Mouse (Mus musculus): ENCODE data around the gene Rabep1. TPM values are rescaled to one million over a fixed set of nuclear protein-coding genes. Genes with fewer than 3 reads are reported as not detected.

The Rabep1 gene
- 5.2 and 10.0 TPM in 2 replicates for total RNA-seq (2015; ENCODE audit: low replicate concordance)
- 10.8 and 19.2 TPM in 2 replicates for total RNA-seq (2017; ENCODE audit: low replicate concordance)

GRCm38 (mm10) chr11:70844559-70845456, at the start of gene Rabep1:
Gene Rabep1 (plus strand): TSS chr11:70844778.
- ATAC-seq (replicated peaks; ENCODE audit: low FRiP score, poor library complexity, severe bottlenecking), result peak; percentile 92

- ATAC-seq (replicated peaks; ENCODE audit: low FRiP score, poor library complexity, severe bottlenecking), result no peak
These were observed 42.2 kb upstream of the Rabep1 start for GRCm38 (mm10) chr11:70802208-70802864.

GRCm38 (mm10) chr11:70802865-70803261, 41.7 kb upstream of the Rabep1 start:
- no peak for ATAC-seq (replicated peaks; ENCODE audit: low FRiP score, poor library complexity, severe bottlenecking)

GRCm38 (mm10) chr11:70803711-70804200, 40.8 kb upstream of the Rabep1 start:
- no peak for ATAC-seq (replicated peaks; ENCODE audit: low FRiP score, poor library complexity, severe bottlenecking)

GRCm38 (mm10) chr11:70804395-70804794, 40.2 kb upstream of the Rabep1 start:
- ATAC-seq (replicated peaks; ENCODE audit: low FRiP score, poor library complexity, severe bottlenecking), result no peak

- ATAC-seq (replicated peaks; ENCODE audit: low FRiP score, poor library complexity, severe bottlenecking), result no peak
These were observed 38.9 kb upstream of the Rabep1 start for GRCm38 (mm10) chr11:70805641-70806175.

GRCm38 (mm10) chr11:70806697-70807096, 37.9 kb upstream of the Rabep1 start:
- ATAC-seq (replicated peaks; ENCODE audit: low FRiP score, poor library complexity, severe bottlenecking), result no peak

GRCm38 (mm10) chr11:70807630-70808029, 36.9 kb upstream of the Rabep1 start:
- ATAC-seq (replicated peaks; ENCODE audit: low FRiP score, poor library complexity, severe bottlenecking), result no peak

GRCm38 (mm10) chr11:70808101-70808500, 36.5 kb upstream of the Rabep1 start:
- ATAC-seq (replicated peaks; ENCODE audit: low FRiP score, poor library complexity, severe bottlenecking), result no peak

GRCm38 (mm10) chr11:70809011-70809410, 35.6 kb upstream of the Rabep1 start:
- ATAC-seq (replicated peaks; ENCODE audit: low FRiP score, poor library complexity, severe bottlenecking), result no peak

- ATAC-seq (replicated peaks; ENCODE audit: low FRiP score, poor library complexity, severe bottlenecking), result no peak
These were observed 33.5 kb upstream of the Rabep1 start for GRCm38 (mm10) chr11:70811041-70811440.

GRCm38 (mm10) chr11:70811471-70812240, 32.9 kb upstream of the Rabep1 start:
- no peak for ATAC-seq (replicated peaks; ENCODE audit: low FRiP score, poor library complexity, severe bottlenecking)

- ATAC-seq (replicated peaks; ENCODE audit: low FRiP score, poor library complexity, severe bottlenecking), result no peak
These were observed 32.2 kb upstream of the Rabep1 start, which contains the start of gene Scimp for GRCm38 (mm10) chr11:70812365-70812764. Gene Scimp (minus strand): TSS chr11:70812586.

- no peak for ATAC-seq (replicated peaks; ENCODE audit: low FRiP score, poor library complexity, severe bottlenecking)
These were observed 29.5 kb upstream of the Rabep1 start for GRCm38 (mm10) chr11:70815071-70815470.

- ATAC-seq (replicated peaks; ENCODE audit: low FRiP score, poor library complexity, severe bottlenecking), result peak; percentile 88
These were observed 29.0 kb upstream of the Rabep1 start for GRCm38 (mm10) chr11:70815498-70816078.

- ATAC-seq (replicated peaks; ENCODE audit: low FRiP score, poor library complexity, severe bottlenecking), result no peak
These were observed 27.8 kb upstream of the Rabep1 start for GRCm38 (mm10) chr11:70816770-70817169.

GRCm38 (mm10) chr11:70820120-70820519, 24.5 kb upstream of the Rabep1 start:
- ATAC-seq (replicated peaks; ENCODE audit: low FRiP score, poor library complexity, severe bottlenecking), result no peak

- no peak for ATAC-seq (replicated peaks; ENCODE audit: low FRiP score, poor library complexity, severe bottlenecking)
These were observed 22.6 kb upstream of the Rabep1 start for GRCm38 (mm10) chr11:70821728-70822591.
